Mouse (Mus musculus) hindbrain, embryonic 10.5 days (tissue): Measurements from ENCODE around the gene Rhbg. TPM values are rescaled to one million over a fixed set of nuclear protein-coding genes. Genes with fewer than 3 reads are reported as not detected.
"Not testable (repeated sequence)": the region's sequence is repeated elsewhere in the genome, so short reads cannot be mapped to it uniquely, and the experiment has no call there.

Experiments used
- DNase-seq: peaks from one replicate; pipeline ENCODE4 v3.0.0-alpha.2; 2017; ENCODE audit warnings: low spot score
- H3K27ac ChIP-seq: fragments of 300-500 bp; sonication (generic); 2 replicates; pipeline ENCODE4 v1.5.1; 2016; ENCODE audit warnings: mild to moderate bottlenecking, moderate library complexity
- H3K27me3 ChIP-seq: fragments of 300-500 bp; sonication (generic); 2 replicates; pipeline ENCODE4 v1.6.1; 2016; ENCODE audit warnings: mild to moderate bottlenecking; ENCODE audit not compliant: poor library complexity, insufficient read depth, severe bottlenecking
- H3K36me3 ChIP-seq: fragments of 300-500 bp; sonication (generic); 2 replicates; pipeline ENCODE4 v1.6.1; 2016; ENCODE audit warnings: mild to moderate bottlenecking, moderate library complexity
- H3K4me1 ChIP-seq: fragments of 300-500 bp; sonication (generic); replicated peaks from 2 replicates; pipeline ENCODE4 v1.6.1; 2016; ENCODE audit warnings: mild to moderate bottlenecking
- H3K4me3 ChIP-seq: fragments of 300-500 bp; sonication (generic); 2 replicates; pipeline ENCODE4 v1.5.1; 2016; ENCODE audit warnings: mild to moderate bottlenecking, moderate library complexity
- H3K9me3 ChIP-seq: fragments of 300-500 bp; sonication (generic); 2 replicates; pipeline ENCODE4 v1.6.1; 2016; ENCODE audit warnings: mild to moderate bottlenecking, moderate library complexity
- WGBS: fragments of 180-500 bp; shearing (Covaris S2); methylation state at CpG from one replicate; pipeline ENCODE4 v1.1.7; 2016; 5-methylcytosine and 5-hydroxymethylcytosine counted together
- polyA plus RNA-seq: library from polyadenylated mRNA; unstranded; fragments of >200 nt; fragmentation: Nextera tagmentation; extraction: Ambion mirVana; gene quantifications from 2 replicates; pipeline ENCODE4 v1.2.1, GENCODE M21; 2016

Rhbg gene
- polyA plus RNA-seq, 1 experiment from 2014 or later = not detected

DNA sequence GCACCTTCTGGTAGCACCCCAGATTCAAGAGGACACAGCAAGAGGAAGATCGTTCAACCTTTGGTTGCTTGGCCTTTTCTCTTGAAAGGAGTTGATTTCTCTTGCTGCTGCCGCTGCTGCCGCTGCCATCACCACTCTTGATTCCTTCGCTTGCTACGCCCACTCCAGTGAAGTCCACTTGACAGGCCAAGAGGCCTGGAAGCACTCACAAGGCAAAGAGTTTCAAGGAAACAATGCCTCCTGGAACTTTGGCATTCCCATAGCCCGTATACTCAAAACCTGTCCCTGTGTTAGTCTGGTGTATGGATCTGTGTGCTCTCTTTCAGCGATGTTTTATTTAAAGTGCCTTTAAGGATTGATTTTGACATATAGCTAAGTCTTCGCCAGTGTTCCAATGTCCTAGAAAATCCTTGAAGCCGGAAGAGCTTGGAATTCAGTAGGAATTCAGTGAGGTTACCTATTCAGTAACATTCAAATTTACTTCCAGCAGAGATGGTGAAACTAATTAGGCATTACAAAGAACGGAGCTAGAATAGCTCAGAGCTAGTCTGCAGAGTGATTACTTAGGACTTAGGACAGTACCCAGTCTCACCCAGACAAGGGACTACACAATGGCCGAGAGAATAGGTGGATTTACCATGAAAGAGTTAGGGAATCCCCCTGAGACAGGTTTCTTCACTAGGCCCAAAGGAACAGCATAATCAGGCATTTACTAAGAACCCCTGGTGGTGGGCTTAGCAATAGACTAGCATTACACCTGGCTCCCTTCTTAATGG, 26.8 kb upstream of the Rhbg start:
- H3K27ac ChIP-seq, H3K4me3 ChIP-seq, H3K36me3 ChIP-seq, H3K9me3 ChIP-seq, H3K27me3 ChIP-seq, H3K4me1 ChIP-seq, DNase-seq: not testable (repeated sequence)
- 67% methylated on average over 11 of the region's 11 CpGs for WGBS

DNA sequence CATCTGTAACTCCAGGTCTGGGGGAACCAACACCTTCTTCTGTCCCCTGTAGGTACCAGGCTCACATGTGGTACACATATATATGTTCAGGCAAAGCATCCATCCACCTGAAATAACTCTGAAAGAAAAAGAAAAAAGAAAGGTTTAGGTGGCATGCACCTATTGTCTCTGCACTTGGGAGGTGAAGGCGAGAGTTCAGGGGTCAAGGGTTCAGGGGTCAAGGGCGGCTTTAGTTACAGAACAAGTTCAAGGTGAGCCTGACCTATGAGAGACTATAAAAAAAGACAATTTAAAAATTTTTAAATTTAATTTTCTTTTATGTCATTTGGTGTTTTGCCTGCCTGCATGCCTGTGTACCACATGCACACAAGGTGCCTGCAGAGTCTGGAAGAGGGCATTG, 25.5 kb upstream of the Rhbg start:
- Histone ChIP-seq H3K27me3 (no peaks in the 10 kb centered on the region), H3K4me3 (no peak overlapping the region), H3K9me3 (no peaks in the 10 kb centered on the region), H3K36me3 (no peaks in the 10 kb centered on the region), H3K27ac (no peak overlapping the region), H3K4me1 (no peaks in the 10 kb centered on the region)
- no peak for DNase-seq
- 93% methylated on average over 2 of the region's 2 CpGs for WGBS

DNA sequence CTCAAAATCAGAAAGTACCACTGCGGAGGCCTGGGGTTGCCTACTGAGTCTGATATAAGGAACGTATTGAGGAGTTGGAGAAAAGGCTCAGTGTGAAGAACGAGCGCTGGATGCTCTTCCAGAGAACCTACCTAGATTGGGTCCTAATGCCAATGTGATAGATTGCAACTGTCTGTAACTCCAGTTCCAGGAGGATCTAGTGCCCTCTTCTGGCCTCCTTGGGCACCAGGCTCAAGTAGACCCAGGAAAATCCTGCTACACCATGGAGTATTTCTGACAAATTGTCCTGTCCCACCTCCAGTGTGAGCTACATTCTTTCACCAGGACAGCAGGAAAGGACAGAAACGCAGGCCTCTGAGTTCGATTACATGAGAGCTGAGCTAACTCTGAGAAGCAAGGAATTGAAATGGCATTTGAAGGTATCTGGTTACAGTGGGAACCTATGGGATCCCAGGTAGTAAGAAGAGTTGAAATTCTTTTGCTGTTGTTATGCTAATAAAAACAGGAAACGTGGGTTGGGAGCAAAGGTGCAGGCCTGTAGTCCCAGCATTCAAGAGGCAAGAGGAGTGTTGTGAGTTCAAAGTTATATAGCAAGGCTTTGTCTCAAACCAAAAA, 22.1 kb upstream of the Rhbg start:
- Histone ChIP-seq H3K27me3 (no peaks in the 10 kb centered on the region), H3K4me3 (no peak overlapping the region), H3K9me3 (no peaks in the 10 kb centered on the region), H3K36me3 (no peaks in the 10 kb centered on the region), H3K4me1 (no peaks in the 10 kb centered on the region), H3K27ac (no peak overlapping the region)
- 44% methylated on average over 7 of the region's 7 CpGs for WGBS
- no peak for DNase-seq

DNA sequence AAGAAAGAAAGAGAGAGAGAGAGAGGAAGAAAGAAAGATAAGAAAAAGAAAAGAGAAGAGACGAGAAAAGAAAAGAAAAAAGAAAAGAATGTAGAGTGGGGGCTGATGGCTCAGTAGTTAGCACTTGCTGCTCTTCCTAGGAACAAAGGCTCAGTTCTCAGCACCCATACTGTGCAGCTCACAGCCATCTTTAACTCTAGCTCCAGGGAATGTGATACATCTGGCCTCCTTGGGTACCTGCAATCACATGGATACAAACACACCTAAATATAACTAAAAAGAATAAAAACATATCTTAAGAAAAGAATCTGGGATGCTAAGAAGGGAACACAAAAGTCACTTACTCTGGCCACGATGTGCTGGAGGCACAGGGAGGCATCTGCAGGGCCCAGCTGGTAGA, 21.6 kb upstream of the Rhbg start:
- H3K27me3 ChIP-seq = no peaks in the 10 kb centered on the region
- no peak overlapping the region for H3K4me3 ChIP-seq
- 78% methylated on average over 2 of the region's 2 CpGs for WGBS
- no peaks in the 10 kb centered on the region for H3K9me3 ChIP-seq
- H3K36me3 ChIP-seq = no peaks in the 10 kb centered on the region
- no peak overlapping the region for H3K27ac ChIP-seq
- no peaks in the 10 kb centered on the region for H3K4me1 ChIP-seq
- DNase-seq = no peak

DNA sequence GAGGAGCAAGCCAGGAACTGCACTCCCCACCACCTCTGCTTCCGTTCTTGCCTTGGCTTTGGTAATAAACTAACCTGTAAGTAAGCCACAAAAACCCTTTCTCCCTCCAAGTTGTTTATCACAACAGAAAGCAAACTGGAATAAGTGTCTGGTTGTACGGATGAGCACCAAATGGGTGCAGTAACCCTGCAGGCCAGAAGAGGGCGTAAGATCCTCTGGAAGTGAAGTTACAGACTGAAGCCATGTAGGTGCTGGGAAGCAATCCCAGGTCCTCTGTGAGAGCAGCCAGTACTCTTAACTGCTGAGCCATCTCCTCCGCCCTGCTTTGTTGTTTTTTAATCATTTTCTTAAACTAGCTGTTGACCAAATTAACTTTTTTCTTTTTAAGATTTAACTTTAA, 19.5 kb upstream of the Rhbg start:
- Histone ChIP-seq H3K9me3 (no peaks in the 10 kb centered on the region), H3K36me3 (no peaks in the 10 kb centered on the region), H3K4me3 (no peak overlapping the region), H3K4me1 (no peaks in the 10 kb centered on the region), H3K27me3 (no peaks in the 10 kb centered on the region), H3K27ac (no peak overlapping the region)
- WGBS = 93% methylated on average over 4 of the region's 4 CpGs
- no peak for DNase-seq

DNA sequence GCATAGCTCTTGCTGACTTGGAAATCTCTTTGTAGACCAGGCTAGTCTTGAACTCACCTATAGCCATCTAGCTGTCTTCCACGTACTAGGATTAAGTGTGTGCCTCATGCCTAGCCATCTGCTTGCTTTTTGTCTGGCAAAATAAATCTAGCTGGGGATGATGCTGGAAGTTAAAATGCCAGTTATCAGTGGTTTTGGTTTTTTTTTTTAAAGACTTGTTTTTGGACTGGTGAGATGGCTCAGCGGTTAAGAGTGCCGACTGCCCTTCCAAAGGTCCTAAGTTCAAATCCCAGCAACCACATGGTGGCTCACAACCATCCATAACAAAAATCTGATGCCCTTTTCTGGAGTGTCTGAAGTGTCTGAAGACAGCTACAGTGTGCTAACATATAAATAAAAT, 17.4 kb upstream of the Rhbg start:
- DNase-seq = no peak
- H3K27ac ChIP-seq = no peak overlapping the region
- no peak overlapping the region for H3K4me3 ChIP-seq
- H3K36me3 ChIP-seq = no peaks in the 10 kb centered on the region
- H3K4me1 ChIP-seq = no peaks in the 10 kb centered on the region
- WGBS = 93% methylated on average over 3 of the region's 3 CpGs
- H3K9me3 ChIP-seq = no peaks in the 10 kb centered on the region
- no peaks in the 10 kb centered on the region for H3K27me3 ChIP-seq

DNA sequence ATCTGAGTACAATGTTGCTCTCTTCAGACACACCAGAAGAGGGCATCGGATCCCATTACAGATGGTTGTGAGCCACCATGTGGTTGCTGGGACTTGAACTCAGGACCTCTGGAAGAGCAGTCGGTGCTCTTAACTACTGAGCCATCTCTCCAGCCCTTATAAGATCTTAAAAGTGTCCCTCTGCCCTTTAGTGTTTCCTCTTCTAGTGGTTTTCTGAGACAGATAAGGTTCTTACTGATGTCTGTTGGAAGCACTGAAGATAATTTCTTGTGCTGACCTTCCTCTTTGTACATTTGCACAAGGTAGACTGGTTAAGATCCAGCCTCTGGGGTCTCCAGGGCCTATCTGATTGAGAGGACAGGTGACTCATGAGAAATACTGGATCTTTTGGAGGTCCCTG, 16.8 kb upstream of the Rhbg start:
- 93% methylated on average over 2 of the region's 2 CpGs for whole genome bisulfite sequencing
- H3K27ac ChIP-seq, H3K9me3 ChIP-seq, H3K4me1 ChIP-seq, DNase-seq, H3K36me3 ChIP-seq, H3K27me3 ChIP-seq, H3K4me3 ChIP-seq: not testable (repeated sequence)

DNA sequence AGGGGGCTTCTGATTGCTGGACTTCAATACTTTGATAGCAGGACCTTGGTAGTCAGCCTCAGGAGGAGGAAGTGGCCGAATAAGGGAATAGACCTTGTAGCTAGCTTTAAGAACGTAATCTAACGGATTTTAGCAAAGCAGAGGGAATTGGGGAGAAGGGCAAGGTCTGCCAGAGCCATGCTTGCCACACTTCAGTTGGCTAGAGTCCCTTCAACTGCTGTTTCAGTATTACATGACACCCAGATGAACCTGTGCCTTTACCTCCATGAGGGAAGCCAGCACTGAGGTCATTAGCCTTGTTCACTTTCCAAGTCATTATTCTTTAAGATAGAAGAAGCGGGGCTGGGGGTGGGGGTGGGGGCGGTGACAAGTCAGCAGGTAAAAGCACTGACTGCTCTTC, 14.5 kb upstream of the Rhbg start:
- no peaks in the 10 kb centered on the region for H3K9me3 ChIP-seq
- H3K27me3 ChIP-seq = no peaks in the 10 kb centered on the region
- no peaks in the 10 kb centered on the region for H3K36me3 ChIP-seq
- 82% methylated on average over 5 of the region's 5 CpGs for WGBS
- H3K4me3 ChIP-seq = no peak overlapping the region
- DNase-seq = no peak
- no peaks in the 10 kb centered on the region for H3K4me1 ChIP-seq
- H3K27ac ChIP-seq = no peak overlapping the region

DNA sequence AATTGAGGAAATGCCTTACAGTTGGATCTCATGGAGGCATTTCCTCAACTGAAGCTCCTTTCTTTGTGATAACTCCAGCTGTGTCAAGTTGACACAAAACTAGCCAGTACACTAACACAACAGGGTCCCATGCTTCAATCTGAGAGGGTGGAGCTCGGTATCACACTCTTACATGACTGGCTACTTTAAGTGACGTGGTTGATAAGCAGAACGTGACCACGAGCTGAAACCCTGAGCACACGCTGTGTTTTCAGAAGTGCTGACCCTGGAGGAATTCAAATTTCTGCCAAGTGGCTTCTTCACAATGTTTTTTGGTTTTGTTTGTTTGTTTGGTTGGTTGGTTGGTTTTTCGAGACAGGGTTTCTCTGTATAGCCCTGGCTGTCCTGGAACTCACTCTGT, 13.5 kb upstream of the Rhbg start:
- not testable (repeated sequence) for H3K27ac ChIP-seq, H3K27me3 ChIP-seq, H3K4me1 ChIP-seq, H3K9me3 ChIP-seq, H3K36me3 ChIP-seq, H3K4me3 ChIP-seq, DNase-seq
- 91% methylated on average over 6 of the region's 6 CpGs for WGBS

DNA sequence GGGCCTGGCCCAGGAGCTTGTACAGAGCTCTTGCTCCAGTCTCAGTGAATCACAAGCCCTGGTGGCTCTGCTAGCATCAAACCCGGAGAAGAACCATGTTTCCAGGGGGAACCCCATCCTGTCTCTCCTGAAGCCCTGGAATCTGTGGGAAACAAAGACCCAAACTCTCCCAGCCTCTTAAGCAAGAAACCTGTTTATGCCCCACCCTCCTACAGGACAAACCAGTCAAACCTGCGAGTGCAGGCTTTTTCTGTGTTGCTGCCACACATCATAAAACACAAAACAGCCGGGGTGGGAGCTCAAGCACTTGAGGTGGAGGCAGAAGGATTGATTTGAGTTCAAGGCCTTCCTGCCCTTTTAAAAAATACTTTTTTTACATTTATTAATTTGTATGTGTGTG, 7.8 kb upstream of the Rhbg start:
- no peaks in the 10 kb centered on the region for H3K4me1 ChIP-seq
- no peaks in the 10 kb centered on the region for H3K36me3 ChIP-seq
- DNase-seq = no peak
- no peaks in the 10 kb centered on the region for H3K9me3 ChIP-seq
- H3K27me3 ChIP-seq = peaks cover 3% of the 10 kb centered on the region
- H3K27ac ChIP-seq = no peak overlapping the region
- no peak overlapping the region for H3K4me3 ChIP-seq
- 80% methylated on average over 3 of the region's 3 CpGs for WGBS

DNA sequence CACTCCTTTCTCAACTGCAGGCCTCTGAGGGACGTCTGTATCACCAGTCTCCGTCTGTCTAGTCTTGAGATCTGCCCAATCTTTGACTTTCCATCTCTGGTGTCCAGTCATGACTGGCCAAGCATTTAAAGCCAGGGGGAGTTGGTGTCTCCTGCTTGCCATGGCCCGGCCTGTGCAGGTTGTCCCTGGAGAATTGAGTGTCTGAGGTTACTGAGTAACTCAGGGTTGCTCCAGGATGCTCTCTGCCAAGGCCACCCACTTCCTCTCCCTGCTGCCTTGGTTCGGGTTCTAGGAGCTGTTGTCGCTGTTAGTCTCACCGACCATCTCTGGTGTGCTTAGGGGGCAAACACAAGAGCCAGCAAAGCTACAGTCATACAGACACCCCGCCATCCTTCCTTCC, 1.9 kb upstream of the Rhbg start:
- peaks cover 19% of the 10 kb centered on the region for H3K4me1 ChIP-seq
- H3K36me3 ChIP-seq = no peaks in the 10 kb centered on the region
- no peaks in the 10 kb centered on the region for H3K9me3 ChIP-seq
- WGBS = 78% methylated on average over 7 of the region's 7 CpGs
- no peak overlapping the region for H3K27ac ChIP-seq
- peaks cover 61% of the 10 kb centered on the region for H3K27me3 ChIP-seq
- no peak overlapping the region for H3K4me3 ChIP-seq
- no peak for DNase-seq

DNA sequence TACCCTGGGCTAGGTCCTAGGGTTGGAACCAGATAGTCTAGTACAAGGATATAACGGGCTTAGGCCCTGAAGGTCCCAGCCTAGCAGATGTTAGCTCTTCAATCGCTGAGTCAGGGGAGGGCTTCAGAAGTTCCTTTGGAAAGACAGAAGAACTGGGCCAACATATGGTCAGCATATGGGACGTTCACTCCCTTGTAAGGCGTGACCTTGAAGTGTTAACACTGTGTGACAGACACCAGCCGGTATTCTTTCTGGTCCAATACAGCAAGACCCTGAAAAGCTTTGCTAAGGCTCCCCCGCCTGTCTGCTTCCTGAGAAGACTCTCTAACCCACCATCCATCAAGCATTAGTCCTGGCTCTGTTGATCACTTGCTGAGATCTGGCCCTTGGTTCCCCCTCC, 1.4 kb upstream of the Rhbg start:
- DNase-seq = no peak
- H3K4me3 ChIP-seq = no peak overlapping the region
- H3K4me1 ChIP-seq = peaks cover 19% of the 10 kb centered on the region
- H3K9me3 ChIP-seq = no peaks in the 10 kb centered on the region
- H3K27ac ChIP-seq = no peak overlapping the region
- H3K36me3 ChIP-seq = no peaks in the 10 kb centered on the region
- 71% methylated on average over 6 of the region's 6 CpGs for WGBS
- peaks cover 61% of the 10 kb centered on the region for H3K27me3 ChIP-seq

DNA sequence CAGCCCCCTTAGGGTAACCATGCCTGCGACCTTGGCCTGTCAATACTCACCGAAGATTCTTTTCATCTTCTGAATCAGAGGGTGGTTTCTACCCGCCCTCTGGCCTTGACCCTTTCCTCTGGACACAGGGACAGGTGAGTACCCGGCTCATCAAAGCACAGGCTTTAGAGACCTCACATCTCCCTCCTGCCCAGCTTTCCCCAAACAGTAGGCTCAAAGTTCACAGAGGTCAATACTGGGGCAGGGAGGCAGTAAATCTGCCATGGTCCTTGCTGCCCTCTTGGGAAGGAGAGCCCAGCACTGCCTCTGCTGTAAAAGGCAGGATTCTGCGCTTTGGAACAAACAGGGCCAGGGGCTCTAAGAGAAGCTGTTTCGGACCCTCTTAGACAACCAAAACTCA, 1.8 kb downstream of the Rhbg start:
- WGBS = 73% methylated on average over 6 of the region's 6 CpGs
- Histone ChIP-seq H3K4me1 (peaks cover 32% of the 10 kb centered on the region), H3K9me3 (no peaks in the 10 kb centered on the region), H3K4me3 (no peak overlapping the region), H3K27ac (no peak overlapping the region), H3K36me3 (no peaks in the 10 kb centered on the region), H3K27me3 (peaks cover 70% of the 10 kb centered on the region)
- no peak for DNase-seq

DNA sequence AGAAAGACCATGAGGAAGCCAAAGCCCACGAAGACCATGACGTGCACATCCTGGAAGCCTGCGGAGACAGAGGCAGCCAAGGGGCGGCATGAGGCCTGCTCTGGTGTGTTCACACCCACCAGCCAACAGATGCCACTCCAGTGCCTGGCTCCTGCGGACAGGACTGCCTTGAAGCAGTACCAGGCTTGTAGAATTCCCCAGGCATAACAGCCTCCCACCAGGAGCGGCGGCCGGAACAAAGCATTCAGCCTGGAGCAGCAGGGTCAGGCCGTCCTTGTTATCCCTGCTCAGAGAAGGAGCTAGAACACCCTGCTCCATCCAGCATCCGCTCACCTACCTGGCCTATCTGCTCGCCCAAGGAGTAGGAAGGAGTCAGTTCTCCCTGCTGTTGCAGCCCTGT, 6.1 kb downstream of the Rhbg start:
- peaks cover 72% of the 10 kb centered on the region for H3K27me3 ChIP-seq
- H3K36me3 ChIP-seq = no peaks in the 10 kb centered on the region
- peaks cover 27% of the 10 kb centered on the region for H3K4me1 ChIP-seq
- H3K4me3 ChIP-seq = no peak overlapping the region
- WGBS = 60% methylated on average over 11 of the region's 11 CpGs
- no peak for DNase-seq
- no peak overlapping the region for H3K27ac ChIP-seq
- H3K9me3 ChIP-seq = no peaks in the 10 kb centered on the region
